Mouse (Mus musculus): ENCODE measurements around the gene Car3. TPM values are rescaled to one million over a fixed set of nuclear protein-coding genes. Genes with fewer than 3 reads are reported as not detected.
A peak's percentile ranks its signal among the peaks of the same experiment; 100 is the strongest.
"Not testable (repeated sequence)": the region's sequence is repeated elsewhere in the genome, so short reads cannot be mapped to it uniquely, and the experiment has no call there.

The Car3 gene
- polyA plus RNA-seq (2012; rRNA removed), result 1.0 and 1.1 TPM in 2 replicates

DNA sequence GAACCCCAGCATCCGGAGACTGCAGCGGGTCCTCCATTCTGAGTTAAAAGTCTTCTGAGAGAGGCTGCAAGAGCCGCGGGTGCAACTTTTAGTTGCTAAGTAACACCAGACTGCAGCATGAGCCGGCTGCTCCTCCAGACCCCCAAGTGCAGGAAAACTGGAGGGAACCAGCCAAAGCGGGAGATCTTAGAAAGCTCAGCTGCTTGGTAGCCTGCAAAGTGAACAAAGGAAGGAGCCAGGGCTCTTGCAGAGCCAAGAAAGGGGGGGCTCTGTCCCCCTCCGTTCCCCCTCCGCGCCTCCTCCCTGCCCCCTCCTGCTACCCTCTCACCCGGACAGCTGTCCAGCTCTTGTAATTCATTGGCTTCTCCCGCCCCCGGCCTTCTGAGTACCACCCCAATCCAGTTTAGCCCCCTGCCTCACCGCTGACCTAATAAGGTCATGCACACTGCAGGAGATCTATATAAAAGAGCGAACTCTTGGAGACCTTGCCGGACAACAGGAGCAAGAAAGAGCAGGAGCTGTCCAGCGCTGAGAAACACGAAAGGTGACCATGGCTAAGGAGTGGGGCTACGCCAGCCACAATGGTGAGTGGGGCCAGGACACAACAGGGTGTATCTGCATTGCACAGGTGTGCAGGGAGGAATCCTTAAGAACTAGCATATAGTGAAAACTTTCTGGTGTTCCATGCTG, at the start of gene Car3:
TSS of gene Car3 (plus strand) at position 491 of the 690 bp plus-strand sequence.
- no peaks in the 10 kb centered on the region for H3K4me1 ChIP-seq (ENCODE audit: control insufficient read depth, insufficient read depth, low read length)
- TF ChIP-seq CTCF (IDR thresholded peaks at IDR 0.05; ENCODE audit: extremely low read depth, insufficient read depth, low read length) (no peak), POLR2A (IDR thresholded peaks at IDR 0.05; ENCODE audit: extremely low read depth, insufficient read depth, low read length) (no peak)
- peak within 1 kb of the TSS; percentile 8; the same call in 1 of the 2 replicates for H3K4me3 ChIP-seq (ENCODE audit: insufficient read depth, low read length)
- no peak within 1 kb of the TSS for H3K27ac ChIP-seq (ENCODE audit: insufficient read depth, low read length)

DNA sequence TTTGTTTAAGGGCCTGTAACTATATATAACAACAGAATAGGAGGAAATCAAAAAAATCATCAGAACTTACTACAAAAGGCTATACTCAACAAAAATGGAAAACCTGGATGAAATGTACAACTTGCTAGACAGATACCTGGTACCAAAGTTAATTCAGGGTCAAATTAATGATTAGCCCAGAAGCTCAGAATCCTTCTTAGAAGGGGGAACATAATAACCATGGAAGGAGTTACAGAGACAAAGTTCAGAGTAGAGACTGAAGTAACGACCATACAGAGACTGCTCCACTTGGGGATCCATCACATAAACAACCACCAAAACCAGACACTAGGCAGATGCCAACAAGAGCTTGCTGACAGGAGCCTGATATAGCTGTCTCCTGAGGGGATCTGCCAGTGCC, 47.9 kb upstream of the Car3 start:
- not testable (repeated sequence) for H3K4me3 ChIP-seq (ENCODE audit: insufficient read depth, low read length); H3K27ac ChIP-seq (ENCODE audit: insufficient read depth, low read length); H3K4me1 ChIP-seq (ENCODE audit: control insufficient read depth, insufficient read depth, low read length)

DNA sequence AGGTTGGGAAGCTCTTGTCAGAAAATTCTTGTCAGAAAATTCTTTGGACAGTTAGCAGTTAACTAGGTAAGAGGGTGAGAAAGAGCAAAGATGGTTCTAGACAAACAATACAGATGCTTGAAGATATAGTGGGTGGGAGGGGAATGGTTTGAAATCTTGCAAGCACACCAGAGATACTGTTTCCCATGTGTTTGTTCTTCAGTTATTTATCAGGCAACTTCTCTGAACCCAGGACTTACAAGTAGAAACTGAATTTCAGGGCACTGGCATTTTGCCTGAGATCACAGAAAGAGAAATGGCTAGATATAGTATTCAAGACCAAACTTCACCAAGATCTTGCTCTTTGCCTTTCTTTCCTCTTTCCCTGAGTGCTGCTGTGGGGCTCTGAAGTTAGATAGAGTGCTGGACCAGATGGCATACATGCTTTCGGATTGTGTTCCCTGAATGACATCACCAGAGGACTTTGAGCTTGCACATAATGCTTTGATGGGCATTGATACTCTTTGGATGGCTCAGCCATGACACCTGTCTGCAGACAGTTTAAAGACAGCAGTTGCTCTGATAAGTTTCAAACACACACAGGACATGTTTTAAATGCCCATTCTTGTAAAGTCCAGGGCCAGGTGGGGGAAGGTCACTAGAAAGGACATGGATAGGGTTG, 43.3 kb upstream of the Car3 start:
- no peaks in the 10 kb centered on the region for H3K4me1 ChIP-seq (ENCODE audit: control insufficient read depth, insufficient read depth, low read length)
- no peak overlapping the region for H3K27ac ChIP-seq (ENCODE audit: insufficient read depth, low read length)
- TF ChIP-seq POLR2A (IDR thresholded peaks at IDR 0.05; ENCODE audit: extremely low read depth, insufficient read depth, low read length), result no peak
- H3K4me3 ChIP-seq (ENCODE audit: insufficient read depth, low read length), result no peak overlapping the region

DNA sequence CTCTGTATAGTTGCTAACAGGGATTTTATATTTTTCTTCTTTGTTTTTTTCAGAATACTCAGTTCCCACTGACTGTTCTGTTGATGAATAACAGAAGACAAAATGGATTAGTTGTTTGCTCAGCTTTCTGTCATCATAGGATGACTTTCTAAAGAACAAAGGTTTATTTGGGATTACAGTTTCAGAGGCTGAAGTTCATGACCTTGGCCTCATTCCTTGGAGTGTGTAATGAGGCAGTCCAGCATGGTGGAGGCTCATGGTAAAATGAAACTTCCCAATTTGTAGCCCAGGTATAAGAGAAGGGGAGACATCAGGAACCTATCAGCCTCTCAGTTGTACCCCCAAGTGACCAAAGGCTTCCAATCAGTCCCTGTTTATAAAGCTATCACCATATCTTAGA, 34.4 kb upstream of the Car3 start:
- no peak for TF ChIP-seq POLR2A (IDR thresholded peaks at IDR 0.05; ENCODE audit: extremely low read depth, insufficient read depth, low read length)
- no peak for TF ChIP-seq CTCF (IDR thresholded peaks at IDR 0.05; ENCODE audit: extremely low read depth, insufficient read depth, low read length)
- Histone ChIP-seq H3K27ac (ENCODE audit: insufficient read depth, low read length) (no peak overlapping the region), H3K4me1 (ENCODE audit: control insufficient read depth, insufficient read depth, low read length) (no peaks in the 10 kb centered on the region), H3K4me3 (ENCODE audit: insufficient read depth, low read length) (no peak overlapping the region)

DNA sequence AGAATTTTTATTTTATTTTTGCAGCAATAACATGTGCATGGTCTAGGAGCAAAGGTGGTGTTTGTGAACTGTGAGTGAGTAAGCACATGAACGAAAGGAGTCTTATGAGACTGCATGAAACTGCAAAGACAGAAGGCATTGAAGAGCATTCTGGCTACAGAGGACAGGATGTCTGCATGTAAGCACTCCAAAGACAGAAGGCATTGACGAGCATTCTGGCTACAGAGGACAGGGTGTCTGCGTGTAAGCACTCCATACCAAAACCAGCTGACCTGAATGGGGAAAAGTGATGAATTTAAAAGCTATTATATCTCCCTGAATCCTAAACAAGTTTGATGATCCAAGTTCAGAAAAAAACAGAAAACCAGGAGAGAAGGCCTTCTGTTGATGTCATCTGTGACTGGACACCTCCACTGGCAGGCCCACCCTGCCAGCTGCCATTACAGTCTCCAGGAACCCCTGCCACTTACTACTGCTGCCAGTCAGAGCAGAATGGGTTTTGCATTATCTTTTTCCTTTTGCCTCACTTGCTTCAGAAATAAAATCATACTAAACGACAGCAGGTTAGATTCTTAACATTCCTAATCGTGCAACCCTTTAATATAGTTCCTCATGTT, 32.0 kb upstream of the Car3 start:
- Histone ChIP-seq H3K4me3 (ENCODE audit: insufficient read depth, low read length) (no peak overlapping the region), H3K4me1 (ENCODE audit: control insufficient read depth, insufficient read depth, low read length) (no peaks in the 10 kb centered on the region), H3K27ac (ENCODE audit: insufficient read depth, low read length) (no peak overlapping the region)
- TF ChIP-seq POLR2A (IDR thresholded peaks at IDR 0.05; ENCODE audit: extremely low read depth, insufficient read depth, low read length), result no peak

DNA sequence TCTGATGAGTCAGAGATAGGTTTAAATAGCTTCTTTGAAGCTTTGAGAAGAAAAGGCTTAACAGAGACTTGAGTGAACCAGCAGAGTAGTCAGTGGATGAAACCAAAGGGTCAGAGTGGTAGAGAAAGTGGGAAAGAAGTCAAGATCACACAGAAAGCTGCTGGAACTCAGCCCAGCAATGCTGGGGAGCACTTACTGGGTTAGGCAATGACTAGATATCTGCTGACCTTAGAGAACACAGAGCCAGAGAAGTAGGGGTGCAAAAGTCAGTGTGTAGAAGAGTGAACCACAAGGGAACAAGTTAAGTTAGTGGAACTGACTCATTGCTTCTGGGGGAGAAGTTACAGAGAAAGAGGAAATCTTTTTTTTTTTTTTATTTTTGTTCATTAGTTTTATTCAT, 30.5 kb upstream of the Car3 start:
- Histone ChIP-seq H3K27ac (ENCODE audit: insufficient read depth, low read length) (no peak overlapping the region), H3K4me3 (ENCODE audit: insufficient read depth, low read length) (no peak overlapping the region), H3K4me1 (ENCODE audit: control insufficient read depth, insufficient read depth, low read length) (no peaks in the 10 kb centered on the region)
- TF ChIP-seq POLR2A (IDR thresholded peaks at IDR 0.05; ENCODE audit: extremely low read depth, insufficient read depth, low read length) (no peak), CTCF (IDR thresholded peaks at IDR 0.05; ENCODE audit: extremely low read depth, insufficient read depth, low read length) (no peak)

DNA sequence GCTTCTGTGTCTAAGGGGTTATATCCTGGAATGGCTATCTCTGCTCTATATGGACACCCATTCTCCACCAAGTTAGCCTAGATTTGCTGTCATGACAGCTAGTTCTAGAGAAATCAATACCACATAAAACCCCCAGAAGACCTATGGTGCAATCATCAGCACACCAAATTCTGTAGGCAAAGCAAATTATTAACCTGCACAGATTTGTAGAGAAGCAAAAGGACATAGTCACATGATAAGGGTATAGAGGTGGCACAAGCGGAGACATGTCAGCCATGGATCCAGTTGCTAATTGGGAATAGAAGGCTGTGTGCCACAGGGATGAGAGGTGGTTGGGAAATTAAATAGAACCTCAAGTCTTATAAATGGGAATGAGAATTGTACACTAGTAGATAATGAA, 24.4 kb upstream of the Car3 start:
- no peak for TF ChIP-seq CTCF (IDR thresholded peaks at IDR 0.05; ENCODE audit: extremely low read depth, insufficient read depth, low read length)
- TF ChIP-seq POLR2A (IDR thresholded peaks at IDR 0.05; ENCODE audit: extremely low read depth, insufficient read depth, low read length), result no peak
- no peak overlapping the region for H3K4me3 ChIP-seq (ENCODE audit: insufficient read depth, low read length)
- H3K4me1 ChIP-seq (ENCODE audit: control insufficient read depth, insufficient read depth, low read length), result no peaks in the 10 kb centered on the region
- H3K27ac ChIP-seq (ENCODE audit: insufficient read depth, low read length), result no peak overlapping the region

DNA sequence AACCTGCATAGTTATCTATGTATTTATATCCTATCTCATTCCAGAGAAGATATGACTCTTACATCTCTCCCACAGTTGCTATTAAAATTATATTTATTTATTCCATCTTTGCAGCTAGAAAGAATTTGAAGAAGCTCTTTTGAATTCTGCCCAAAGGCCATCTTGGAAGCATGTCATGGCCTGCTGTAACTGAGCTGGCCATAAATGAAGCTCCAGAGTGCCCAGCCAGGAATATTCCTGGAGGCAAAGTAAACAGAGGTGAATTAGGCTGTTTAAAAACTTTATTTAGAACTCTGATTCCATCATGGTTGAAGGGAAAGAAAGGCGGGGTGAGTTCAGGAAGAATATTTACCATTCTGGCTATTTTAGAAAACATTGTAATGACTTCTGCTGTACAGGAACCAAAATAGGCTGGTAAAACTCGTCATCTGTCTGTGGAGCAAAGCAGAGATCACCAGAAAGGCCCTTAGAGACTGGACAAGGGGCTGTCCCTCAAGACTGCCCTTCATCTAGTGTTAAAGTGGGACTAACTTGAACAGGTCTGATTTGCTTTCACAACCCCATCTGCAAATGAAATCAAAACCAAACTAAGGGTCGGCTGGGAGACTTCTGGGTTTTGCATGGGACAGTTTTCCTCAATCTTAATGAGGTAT, 23.7 kb upstream of the Car3 start:
- Histone ChIP-seq H3K4me1 (ENCODE audit: control insufficient read depth, insufficient read depth, low read length) (no peaks in the 10 kb centered on the region), H3K4me3 (ENCODE audit: insufficient read depth, low read length) (no peak overlapping the region), H3K27ac (ENCODE audit: insufficient read depth, low read length) (no peak overlapping the region)
- TF ChIP-seq CTCF (IDR thresholded peaks at IDR 0.05; ENCODE audit: extremely low read depth, insufficient read depth, low read length) (no peak), POLR2A (IDR thresholded peaks at IDR 0.05; ENCODE audit: extremely low read depth, insufficient read depth, low read length) (no peak)

DNA sequence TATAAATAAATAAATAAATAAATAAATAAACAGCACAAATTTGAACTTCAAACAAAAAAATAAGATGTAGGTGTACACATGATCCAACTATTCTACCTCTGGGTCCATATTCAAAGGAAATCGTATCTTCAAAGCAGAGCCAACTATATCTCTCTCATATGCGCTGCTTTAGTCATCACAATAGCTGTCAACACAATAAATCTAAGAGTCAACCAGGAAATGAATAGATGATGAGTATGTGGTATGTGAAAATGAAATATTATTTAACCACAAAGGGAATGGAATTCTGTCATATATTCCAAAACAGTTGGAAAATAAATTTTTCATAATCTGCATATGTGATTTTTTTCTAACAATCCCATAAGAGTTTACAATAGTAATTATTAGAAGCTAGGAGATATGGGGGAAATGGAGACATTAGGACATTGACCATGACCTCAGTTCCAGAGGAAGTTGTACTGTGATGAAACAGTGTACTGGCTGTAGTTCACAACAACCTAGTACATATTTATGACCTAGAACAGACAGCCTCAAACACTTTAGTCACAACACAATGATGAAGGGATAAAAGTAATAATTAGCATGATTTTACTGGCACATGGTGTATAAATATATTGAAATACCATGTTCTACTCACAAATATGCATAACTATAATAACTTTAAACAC, 14.6 kb upstream of the Car3 start:
- TF ChIP-seq POLR2A (IDR thresholded peaks at IDR 0.05; ENCODE audit: extremely low read depth, insufficient read depth, low read length), result no peak
- no peak for TF ChIP-seq CTCF (IDR thresholded peaks at IDR 0.05; ENCODE audit: extremely low read depth, insufficient read depth, low read length)
- no peak overlapping the region for H3K4me3 ChIP-seq (ENCODE audit: insufficient read depth, low read length)
- no peaks in the 10 kb centered on the region for H3K4me1 ChIP-seq (ENCODE audit: control insufficient read depth, insufficient read depth, low read length)
- no peak overlapping the region for H3K27ac ChIP-seq (ENCODE audit: insufficient read depth, low read length)

Measured in cortical plate, adult 2 months (tissue).